Mouse (Mus musculus) megakaryocyte, embryonic 14.5 days (primary cell): Measurements from ENCODE around the gene Nt5c3b.

Experiments used
- FLI1 ChIP-seq: IDR thresholded peaks from 2 replicates; pipeline ENCODE4 v1.6.1; 2012; ENCODE audit warnings: low read length, inconsistent platforms, mixed read lengths
- GATA1 ChIP-seq: IDR thresholded peaks from 3 replicates; pipeline ENCODE4 v1.6.1; 2012; ENCODE audit warnings: mixed read lengths, low read length, inconsistent platforms, borderline replicate concordance

- TF ChIP-seq GATA1 (no peak), FLI1 (no peak)
Observed at GRCm38 (mm10) chr11:100472197-100472934, 30.8 kb upstream of the Nt5c3b start, which contains the start of gene Klhl11.
